Mouse (Mus musculus) G1E (cell line): Measurements from ENCODE around the gene Atg5.

ENCODE experiments used
- CTCF ChIP-seq: IDR thresholded peaks from 2 replicates; pipeline ENCODE4 v1.5.1; 2012; ENCODE audit warnings: low read depth, low read length, inconsistent platforms, mixed read lengths
- GATA1 ChIP-seq: IDR thresholded peaks from 2 replicates; pipeline ENCODE4 v1.6.1; 2012; ENCODE audit warnings: borderline replicate concordance, low read length, inconsistent platforms, mixed read lengths
- GATA2 ChIP-seq: IDR thresholded peaks from 2 replicates; pipeline ENCODE4 v1.6.1; 2012; ENCODE audit warnings: low read depth, low read length, inconsistent platforms, borderline replicate concordance
- POLR2AphosphoS5 ChIP-seq: IDR thresholded peaks from 2 replicates; pipeline ENCODE4 v1.6.1; 2012; ENCODE audit warnings: low read depth, low read length, inconsistent platforms; ENCODE audit not compliant: insufficient replicate concordance
- TAL1 ChIP-seq: conservative IDR thresholded peaks from 2 replicates; pipeline ENCODE4 v1.6.1; 2012; ENCODE audit warnings: low read depth, low read length, inconsistent platforms, mixed read lengths

GRCm38 (mm10) chr10:44316280-44317270, 48.4 kb downstream of the Atg5 start:
- TF ChIP-seq CTCF, result no peak
- TF ChIP-seq POLR2AphosphoS5, result no peak
- no peak for TF ChIP-seq GATA1
- no peak for TF ChIP-seq GATA2
- TF ChIP-seq TAL1, result no peak
